Comparison of ENCODE assay signal across 27 mouse cellular contexts in the genomic region with DNA sequence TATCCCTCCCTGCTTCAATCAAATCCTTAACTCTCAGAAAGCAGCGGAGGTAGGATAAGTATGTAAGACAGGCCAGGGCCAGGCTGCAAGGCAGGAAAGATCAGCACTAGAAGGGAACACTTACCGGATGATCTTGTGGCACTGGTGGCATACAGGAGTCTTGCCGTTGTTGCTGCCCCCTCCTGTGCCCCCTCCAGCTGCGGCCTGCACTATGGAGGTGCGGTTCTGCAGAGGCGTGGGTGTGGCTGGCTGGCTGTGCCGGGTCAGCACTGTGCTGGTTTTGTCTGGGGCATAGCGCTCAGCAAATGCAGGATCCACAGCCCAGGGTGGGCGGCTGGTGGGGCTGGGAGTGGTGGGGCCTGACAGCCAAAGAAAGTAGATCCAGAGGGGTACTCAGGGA.
"Had no signal": no experiment of that assay in that cellular context is flagged by ENCODE, and none has a peak within 500 bp of the region (broad histone marks: within the 10 kb centered on the region; RNA-seq: fewer than 3 reads in every experiment).

No protein-coding gene starts in this region.

- H3K4me3 ChIP-seq: embryonic facial prominence, embryonic 10.5 days; embryonic facial prominence, embryonic 12.5 days; embryonic facial prominence, embryonic 13.5 days; embryonic facial prominence, embryonic 15.5 days; erythroblast, embryonic 14.5 days; forebrain, embryonic 10.5 days; forebrain, embryonic 12.5 days; forebrain, embryonic 13.5 days; forebrain, embryonic 15.5 days; heart, adult 2 months had no signal

- ATAC-seq: forebrain, embryonic 13.5 days; forebrain, embryonic 14.5 days; forebrain, embryonic 15.5 days; forebrain, embryonic 16.5 days had no signal

- DNase-seq: cerebellum, adult 18-20 months; cerebellum, adult 2 months; cerebellum, adult 8-10 months; cerebellum, adult 9-10 months; cerebellum, adult 9-11 months; cerebellum, postnatal 10 days; cerebellum, postnatal 14 days; cerebellum, postnatal 25 days; cerebellum, postnatal 36 days; embryo, embryonic 11 days; forebrain, postnatal 0 days; gastrocnemius, postnatal 14 days; gastrocnemius, postnatal 25 days; gastrocnemius, postnatal 36 days; heart, adult 18-20 months; heart, adult 2 months had no signal

- H3K27me3 ChIP-seq: embryonic facial prominence, embryonic 12.5 days; embryonic facial prominence, embryonic 13.5 days; embryonic facial prominence, embryonic 15.5 days; forebrain, embryonic 12.5 days; forebrain, embryonic 13.5 days; forebrain, embryonic 15.5 days had no signal

- H3K9ac ChIP-seq: embryonic facial prominence, embryonic 12.5 days; embryonic facial prominence, embryonic 15.5 days; forebrain, embryonic 12.5 days; forebrain, embryonic 13.5 days; forebrain, embryonic 15.5 days; forebrain, postnatal 0 days had no signal

- H3K9me3 ChIP-seq: embryonic facial prominence, embryonic 10.5 days; embryonic facial prominence, embryonic 12.5 days; embryonic facial prominence, embryonic 13.5 days; embryonic facial prominence, embryonic 15.5 days; forebrain, embryonic 10.5 days; forebrain, embryonic 12.5 days; forebrain, embryonic 13.5 days; forebrain, embryonic 15.5 days had no signal

- H3K4me2 ChIP-seq: embryonic facial prominence, embryonic 12.5 days; embryonic facial prominence, embryonic 13.5 days; embryonic facial prominence, embryonic 15.5 days; forebrain, embryonic 12.5 days; forebrain, embryonic 13.5 days; forebrain, embryonic 15.5 days had no signal

- H3K27ac ChIP-seq: embryonic facial prominence, embryonic 10.5 days; embryonic facial prominence, embryonic 12.5 days; embryonic facial prominence, embryonic 13.5 days; embryonic facial prominence, embryonic 15.5 days; forebrain, embryonic 10.5 days; forebrain, embryonic 12.5 days; forebrain, embryonic 13.5 days; forebrain, embryonic 15.5 days; heart, adult 2 months had no signal
